Mouse (Mus musculus) ES-E14 (cell line): ENCODE results near the gene Pradc1. TPM values are rescaled to one million over a fixed set of nuclear protein-coding genes. Genes with fewer than 3 reads are reported as not detected.

ENCODE experiments used
- DNase-seq: peaks from one replicate; pipeline ENCODE4 v3.0.0-alpha.2; 2013; ENCODE audit warnings: low read depth, low spot score
- H3K27ac ChIP-seq: 2 replicates; pipeline ENCODE4 v1.5.1; 2012; ENCODE audit warnings: low read depth, mild to moderate bottlenecking, low read length, moderate library complexity, mixed read lengths; ENCODE audit not compliant: poor library complexity, insufficient read depth, severe bottlenecking
- H3K36me3 ChIP-seq: 2 replicates; pipeline ENCODE4 v1.6.1; 2012; ENCODE audit warnings: mild to moderate bottlenecking, low read length, moderate library complexity, mixed read lengths; ENCODE audit not compliant: control insufficient read depth, poor library complexity, insufficient read depth, severe bottlenecking
- H3K4me1 ChIP-seq, 2 experiments: fragments of 150-350 bp in 1 of 2; sonication (generic) in 1 of 2; 2 replicates each; pipeline ENCODE4 v1.6.1; 2012; ENCODE audit warnings: low read length in 2 of 2, mild to moderate bottlenecking in 1 of 2, mixed read lengths in 1 of 2; ENCODE audit not compliant: control insufficient read depth in 2 of 2, insufficient read depth in 2 of 2, poor library complexity in 1 of 2
- H3K4me3 ChIP-seq, 2 experiments: fragments of 150-350 bp in 1 of 2; sonication (generic) in 1 of 2; 2 replicates each; pipeline ENCODE4 v1.5.1; 2012; ENCODE audit warnings: low read length in 2 of 2, low read depth in 1 of 2, mild to moderate bottlenecking in 1 of 2, mixed read lengths in 1 of 2; ENCODE audit not compliant: insufficient read depth in 1 of 2, poor library complexity in 1 of 2, severe bottlenecking in 1 of 2
- H3K9ac ChIP-seq: 2 replicates; pipeline ENCODE4 v1.6.1; 2012; ENCODE audit warnings: low read depth, mild to moderate bottlenecking, low read length, mixed read lengths; ENCODE audit not compliant: poor library complexity, insufficient read depth, severe bottlenecking
- H3K9me3 ChIP-seq: fragments of 150-350 bp; sonication (generic); 2 replicates; pipeline ENCODE4 v1.6.1; 2012; ENCODE audit warnings: low read depth, mild to moderate bottlenecking, low read length; ENCODE audit not compliant: control insufficient read depth, insufficient read depth
- CHD2 ChIP-seq: IDR thresholded peaks from 2 replicates; pipeline ENCODE4 v1.6.1; 2014; ENCODE audit warnings: mild to moderate bottlenecking, low read depth, low read length, inconsistent platforms
- HCFC1 ChIP-seq: IDR thresholded peaks from 2 replicates; pipeline ENCODE4 v1.6.1; 2012; ENCODE audit warnings: low read length, inconsistent platforms, borderline replicate concordance; ENCODE audit not compliant: insufficient read depth
- MAFK ChIP-seq: IDR thresholded peaks from 2 replicates; pipeline ENCODE4 v1.6.1; 2014; ENCODE audit warnings: mild to moderate bottlenecking, low read depth, low read length, inconsistent platforms; ENCODE audit not compliant: insufficient read depth
- ZC3H11A ChIP-seq: IDR thresholded peaks from 2 replicates; pipeline ENCODE4 v1.6.1; 2012; ENCODE audit warnings: low read depth, mild to moderate bottlenecking, inconsistent platforms, low read length, borderline replicate concordance
- ZNF384 ChIP-seq: IDR thresholded peaks from 2 replicates; pipeline ENCODE4 v1.6.1; 2012; ENCODE audit warnings: low read depth, low read length, inconsistent platforms
- in situ Hi-C, 2 experiments: fragments of 600-800 bp; cut with MboI; formaldehyde crosslinking; loops; one replicate each; pipeline ENCODE4 v1.15.1; 2025; ENCODE audit warnings: low sequenced_read_pairs in 2 of 2, inconsistent platforms in 1 of 2; ENCODE audit not compliant: unreplicated experiment in 2 of 2
- total RNA-seq: library from RNA; depleted of rRNA; stranded (reverse); fragments of 300-350 nt; gene quantifications from 2 replicates; pipeline ENCODE4 v1.2.3, GENCODE M21; 2012; rRNA removed

Gene Pradc1
- total RNA-seq, 1 experiment = 23.4 TPM

GRCm38 (mm10) chr6:85409003-85409402 lies 42.8 kb downstream of the Pradc1 start:
- Histone ChIP-seq H3K4me3 (peak overlapping the region; percentile 35 to 55), H3K36me3 (no peaks in the 10 kb centered on the region), H3K9me3 (no peaks in the 10 kb centered on the region), H3K9ac (peak overlapping the region; percentile 46), H3K27ac (no peak overlapping the region), H3K4me1 (peaks cover 0 to 3% of the 10 kb centered on the region in 2 experiments; a peak in 1 of 4 replicates)
- no peak for DNase-seq
- in situ Hi-C loops = loop anchor here in 1 of 2 experiments (25.0 kb wide), 1 partner anchor 247 kb away; no protein-coding TSS in a partner anchor
- TF ChIP-seq MAFK (no peak), CHD2 (no peak), ZNF384 (no peak), HCFC1 (no peak), ZC3H11A (no peak)

DNA sequence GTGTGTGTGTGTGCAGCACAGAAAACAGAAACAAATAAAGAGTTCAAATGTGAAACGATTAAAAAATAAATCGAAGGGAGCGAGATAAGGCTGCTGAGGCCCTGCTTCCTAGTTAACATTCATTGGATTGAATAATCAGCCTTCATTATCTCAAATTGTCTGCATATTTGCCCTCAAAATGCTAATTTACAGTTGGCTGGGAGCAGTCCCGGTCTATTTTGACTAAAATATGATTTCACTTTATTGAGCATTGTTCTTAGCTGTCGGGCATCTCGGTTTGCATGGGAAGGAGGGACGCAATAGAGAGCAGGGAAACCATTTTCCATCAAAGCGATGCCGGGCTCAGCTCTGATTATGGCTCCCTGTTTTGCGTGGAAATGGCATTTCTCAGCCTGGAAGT lies 48.7 kb downstream of the Pradc1 start:
- no peak for DNase-seq
- Histone ChIP-seq H3K9me3 (no peaks in the 10 kb centered on the region), H3K27ac (no peak overlapping the region), H3K36me3 (no peaks in the 10 kb centered on the region), H3K9ac (no peak overlapping the region), H3K4me3 (no peak overlapping the region), H3K4me1 (no peaks in the 10 kb centered on the region)
- no peak for TF ChIP-seq ZNF384
- TF ChIP-seq CHD2 = no peak
- no peak for TF ChIP-seq ZC3H11A
- TF ChIP-seq MAFK = no peak
- TF ChIP-seq HCFC1 = no peak
- in situ Hi-C loops = loop anchor here in 1 of 2 experiments (25.0 kb wide), 1 partner anchor 241 kb away; no protein-coding TSS in a partner anchor

- H3K4me3 ChIP-seq = no peak overlapping the region
- no peaks in the 10 kb centered on the region for H3K36me3 ChIP-seq
- in situ Hi-C loops = loop anchor here in 1 of 2 experiments (25.0 kb wide), 1 partner anchor 240 kb away; no protein-coding TSS in a partner anchor
- H3K9ac ChIP-seq = no peak overlapping the region
- H3K27ac ChIP-seq = no peak overlapping the region
- no peaks in the 10 kb centered on the region for H3K4me1 ChIP-seq
- TF ChIP-seq ZNF384 (no peak), HCFC1 (no peak), MAFK (no peak), ZC3H11A (no peak), CHD2 (no peak)
- DNase-seq = no peak
- no peaks in the 10 kb centered on the region for H3K9me3 ChIP-seq
Observed at GRCm38 (mm10) chr6:85402613-85403012, 49.2 kb downstream of the Pradc1 start.

- no peaks in the 10 kb centered on the region for H3K4me1 ChIP-seq
- TF ChIP-seq CHD2 (no peak), ZNF384 (no peak), HCFC1 (no peak), MAFK (no peak), ZC3H11A (no peak)
- H3K4me3 ChIP-seq = no peak overlapping the region
- H3K36me3 ChIP-seq = no peaks in the 10 kb centered on the region
- H3K9ac ChIP-seq = no peak overlapping the region
- no peak overlapping the region for H3K27ac ChIP-seq
- DNase-seq = no peak
- H3K9me3 ChIP-seq = no peaks in the 10 kb centered on the region
- in situ Hi-C loops = loop anchor here in 1 of 2 experiments (25.0 kb wide), 1 partner anchor 237 kb away; no protein-coding TSS in a partner anchor
Observed at GRCm38 (mm10) chr6:85399715-85400114, 52.1 kb downstream of the Pradc1 start.

DNA sequence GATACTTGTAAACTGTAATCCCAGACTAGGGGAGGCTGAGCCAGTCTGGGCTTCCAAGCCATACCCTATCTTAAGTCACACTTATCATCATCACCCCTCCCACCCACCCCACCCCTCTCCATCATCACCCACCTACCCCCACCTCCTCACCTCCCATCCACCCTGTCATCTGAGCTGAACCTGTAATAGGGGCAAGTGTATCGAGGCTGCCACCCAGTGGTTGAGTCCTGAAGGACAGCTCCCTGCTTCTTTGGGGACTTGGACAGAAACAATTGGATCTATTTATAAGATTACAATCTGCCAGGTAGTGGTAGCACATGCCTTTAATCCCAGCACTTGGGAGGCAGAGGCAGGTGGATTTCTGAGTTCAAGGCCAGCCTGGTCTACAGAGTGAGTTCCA lies 54.6 kb downstream of the Pradc1 start:
- TF ChIP-seq ZC3H11A (peak; percentile 22; the same call in 1 of the 2 replicates), CHD2 (no peak)
- DNase-seq = no peak

More for the DNA sequence above, 54.6 kb downstream of the Pradc1 start:
- Histone ChIP-seq H3K9me3 (no peaks in the 10 kb centered on the region), H3K4me3 (no peak overlapping the region), H3K36me3 (no peaks in the 10 kb centered on the region), H3K27ac (no peak overlapping the region), H3K4me1 (0 out of 4 replicates have a peak, but pooled peaks cover 0 to 2% of the 10 kb centered on the region in 2 experiments), H3K9ac (no peak overlapping the region)
- in situ Hi-C loops = no loop called here

Other genes starting within 250 kb of the Pradc1 start
- 4.9 and 5.8 TPM in 2 replicates for gene Sfxn5, start 118.5 kb downstream of the Pradc1 start, total RNA-seq
- 10.7 and 13.4 TPM in 2 replicates for gene Rab11fip5, start 77.3 kb downstream of the Pradc1 start, total RNA-seq
- not detected in 2 replicates for gene Noto, start 28.1 kb downstream of the Pradc1 start, total RNA-seq
- gene Smyd5, start 20.0 kb downstream of the Pradc1 start, total RNA-seq = 94.1 and 125 TPM in 2 replicates
- gene Cct7, start 456 bp downstream of the Pradc1 start, total RNA-seq = 493 and 584 TPM in 2 replicates
- 0.54 and 0.85 TPM in 2 replicates for gene Fbxo41, start 51.0 kb upstream of the Pradc1 start, total RNA-seq
- gene Egr4, start 61.6 kb upstream of the Pradc1 start, total RNA-seq = 0.21 and 0.31 TPM in 2 replicates
- gene Alms1, start 135.6 kb upstream of the Pradc1 start, total RNA-seq = 22.0 and 23.4 TPM in 2 replicates